Mouse (Mus musculus) MEL-GATA-1-ER (cell line): Measurements from ENCODE around the gene Col4a3bp.
"Not testable (repeated sequence)": the region's sequence is repeated elsewhere in the genome, so short reads cannot be mapped to it uniquely, and the experiment has no call there.

Experiments
- DNase-seq: peaks from one replicate; pipeline ENCODE4 v3.0.0-alpha.2; 2012; ENCODE audit warnings: low read depth; ENCODE audit errors: extremely low read depth

Col4a3bp gene

DNA sequence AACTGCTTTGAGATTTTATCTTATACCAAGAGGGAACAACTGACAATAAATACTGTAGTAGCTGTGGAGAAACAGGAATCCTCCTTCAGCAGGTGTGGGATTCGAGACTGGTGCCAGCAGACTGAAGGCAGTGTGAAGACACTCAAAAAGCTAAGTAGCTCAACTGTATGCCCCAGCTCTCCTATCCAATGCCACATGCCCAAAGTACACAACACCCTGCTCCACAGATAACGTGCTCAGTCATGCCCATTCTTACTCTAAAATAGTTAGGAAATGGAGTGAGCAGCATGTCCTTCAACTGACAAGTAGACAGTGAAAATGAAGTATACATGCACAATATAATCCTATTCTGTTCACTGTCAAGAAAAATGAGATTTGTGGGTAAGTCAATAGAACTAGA is 101.8 kb downstream of the Col4a3bp start:
- no peak for DNase-seq

DNA sequence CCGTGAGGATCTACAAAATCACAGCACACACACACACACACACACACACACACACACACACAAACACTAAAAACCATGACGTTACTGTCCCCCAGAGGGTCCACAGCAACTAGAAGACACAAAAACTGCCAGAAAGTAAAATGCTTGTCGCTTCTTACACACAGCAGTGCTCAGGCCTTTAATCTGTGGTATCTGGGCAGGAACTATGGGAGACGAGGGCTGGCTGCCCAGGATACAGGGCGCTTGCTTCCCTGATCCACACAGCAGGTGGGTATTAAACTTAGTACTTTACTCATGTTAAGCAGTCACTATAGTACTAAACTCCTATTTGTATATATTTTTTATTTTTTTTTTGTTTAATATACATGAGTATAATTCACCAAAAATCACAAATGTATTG is 103.4 kb downstream of the Col4a3bp start:
- no peak for DNase-seq

DNA sequence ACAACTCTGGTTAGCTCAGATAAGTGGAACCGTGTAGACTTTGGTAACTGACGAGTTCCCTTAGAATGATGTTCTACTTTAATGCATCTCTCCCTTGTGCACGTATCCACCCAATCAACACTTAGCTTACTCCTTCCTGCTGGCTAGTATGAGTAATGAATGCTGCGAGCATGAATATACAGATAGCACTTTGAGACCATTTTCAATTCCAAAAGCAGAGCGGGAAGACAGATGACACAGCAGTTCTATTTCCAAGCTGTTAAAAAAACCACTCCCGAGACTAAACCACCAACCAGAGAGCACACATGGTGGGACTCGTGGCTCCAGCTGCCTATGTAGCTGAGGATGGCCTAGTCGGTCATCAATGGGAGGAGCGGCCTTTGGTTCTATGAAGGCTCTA is 110.6 kb downstream of the Col4a3bp start:
- no peak for DNase-seq

DNA sequence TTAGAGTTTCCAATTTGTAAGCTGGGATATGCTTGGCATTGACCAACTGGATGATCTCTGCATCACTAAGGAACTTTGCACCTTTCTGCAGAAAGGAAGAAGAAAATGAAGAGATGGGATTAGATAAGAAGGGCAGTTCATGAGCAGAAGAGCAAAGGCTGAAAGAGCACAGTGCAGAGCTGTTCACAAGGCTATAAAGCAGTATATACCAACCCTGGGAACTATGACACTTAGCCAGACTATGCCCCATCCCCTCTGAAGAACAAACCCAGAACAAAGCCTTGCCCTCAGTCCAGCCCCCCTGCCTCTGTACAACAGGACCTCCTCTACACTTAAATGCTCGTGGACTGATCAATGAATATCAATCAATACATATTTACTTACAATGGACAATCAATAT is 114.3 kb downstream of the Col4a3bp start:
- DNase-seq, result no peak

DNA sequence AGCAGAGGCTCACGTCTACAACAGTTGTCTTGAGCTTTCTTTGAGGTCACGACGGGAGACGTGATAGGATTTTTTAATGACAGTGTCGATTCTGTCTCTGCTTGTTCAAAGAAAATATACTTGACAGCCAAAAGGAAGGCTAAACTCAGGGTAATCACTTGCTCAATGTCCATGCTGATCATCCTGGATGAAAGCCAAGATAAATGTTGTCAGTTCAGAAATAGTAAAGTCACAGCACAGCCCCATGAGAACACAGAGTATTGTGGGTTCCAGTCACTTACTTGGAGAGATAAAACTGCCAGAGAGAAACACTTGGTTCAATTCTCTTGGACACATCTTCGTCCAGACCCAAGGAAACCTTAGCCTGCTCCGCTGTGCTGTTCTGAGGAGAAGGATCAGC is 116.5 kb downstream of the Col4a3bp start:
- DNase-seq, result no peak

DNA sequence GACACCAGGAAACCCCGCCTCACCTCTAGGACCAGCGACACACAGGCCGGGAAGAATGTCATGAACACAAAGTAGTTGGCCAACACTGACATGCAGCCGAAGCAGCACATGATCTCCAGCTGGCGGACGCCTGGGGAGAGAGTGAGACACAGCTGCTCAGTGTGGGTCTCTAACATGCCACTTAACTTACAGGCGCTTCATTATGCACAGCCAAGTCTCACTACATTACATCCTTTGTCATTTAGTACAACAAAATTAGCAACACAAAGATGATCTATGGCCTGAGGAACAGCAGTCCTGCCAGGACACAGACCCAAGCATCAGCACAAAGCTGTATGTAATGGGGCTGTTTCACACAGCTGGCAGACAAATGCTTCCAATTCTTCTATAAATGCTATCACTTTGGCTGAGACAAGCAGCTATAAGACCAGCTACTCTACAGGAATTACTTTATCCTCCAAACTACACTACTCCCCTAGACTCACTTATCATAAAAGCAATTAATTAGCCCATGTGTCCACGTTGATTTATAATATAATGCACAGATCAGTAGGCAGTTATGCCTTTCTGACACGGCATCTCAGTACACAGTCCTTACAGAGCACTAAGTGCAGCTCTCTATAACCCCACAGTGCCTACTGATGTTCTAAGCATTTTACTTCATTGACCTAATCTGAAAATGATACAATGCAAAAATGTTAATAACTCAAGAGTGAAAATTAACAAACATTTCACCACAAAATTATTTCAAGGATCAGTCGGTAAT is 117.9 kb downstream of the Col4a3bp start:
- DNase-seq, result no peak

DNA sequence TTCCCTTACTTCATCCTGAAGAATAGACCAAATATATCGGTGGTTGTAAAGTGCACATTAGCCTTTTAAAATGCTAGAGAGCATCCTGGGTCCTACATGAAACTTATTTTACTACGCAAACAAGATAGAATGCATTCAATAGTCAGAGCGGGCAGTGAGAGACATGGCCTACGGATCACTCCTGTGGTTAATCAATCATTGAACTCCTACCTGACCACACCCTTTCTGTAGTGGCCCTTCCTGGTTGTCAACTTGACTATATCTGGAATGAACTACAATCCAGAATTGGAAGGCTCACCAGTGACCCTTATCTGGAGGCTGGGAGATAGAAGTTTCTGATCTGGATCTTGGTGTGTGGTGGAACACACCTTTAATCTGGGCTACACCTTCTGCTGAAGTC is 120.7 kb downstream of the Col4a3bp start:
- DNase-seq, result not testable (repeated sequence)

DNA sequence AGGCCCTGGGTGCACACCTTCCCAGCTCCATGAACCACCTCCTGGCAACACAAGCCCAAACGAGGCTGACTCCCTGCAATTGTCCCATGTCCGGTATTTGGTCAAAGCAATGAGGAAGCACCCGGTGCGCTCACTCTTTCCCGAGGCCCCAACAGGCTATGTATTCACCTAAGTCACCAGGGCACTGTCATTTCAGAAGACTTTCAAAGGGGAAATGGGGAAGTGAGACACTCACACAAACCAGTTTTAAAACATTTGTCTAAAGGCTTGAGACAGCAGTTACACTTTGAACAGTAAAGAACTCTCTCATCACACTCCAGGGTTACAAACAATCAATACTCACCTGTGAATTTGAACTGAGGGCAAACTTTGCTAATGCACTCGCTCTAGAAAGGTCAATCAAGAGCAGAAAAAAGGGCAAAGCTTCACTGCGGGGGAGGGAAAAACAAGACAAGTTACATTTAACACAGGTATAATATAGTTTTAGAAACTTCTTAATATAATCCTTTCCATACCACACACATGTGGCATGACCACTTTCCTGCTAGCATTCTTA is 122.1 kb downstream of the Col4a3bp start:
- no peak for DNase-seq

DNA sequence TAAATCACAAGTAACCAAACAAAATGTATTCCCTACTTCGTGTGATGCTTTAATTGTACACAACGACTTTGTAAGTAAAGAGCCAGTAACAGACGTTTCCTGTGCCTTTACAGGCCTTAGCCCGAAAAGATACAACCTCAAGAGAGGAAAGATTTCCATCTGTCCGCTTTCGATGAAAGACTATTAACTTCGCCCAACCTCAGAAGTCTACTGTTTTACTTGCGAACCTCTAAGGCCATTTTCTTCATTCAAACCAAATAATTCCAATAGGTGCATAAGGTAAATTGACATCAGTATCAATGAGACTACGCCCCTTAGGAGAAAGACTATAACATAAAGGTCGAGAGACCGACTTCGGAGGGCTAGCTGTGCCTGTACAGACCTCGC is 127.6 kb downstream of the Col4a3bp start:
- DNase-seq, result no peak

DNA sequence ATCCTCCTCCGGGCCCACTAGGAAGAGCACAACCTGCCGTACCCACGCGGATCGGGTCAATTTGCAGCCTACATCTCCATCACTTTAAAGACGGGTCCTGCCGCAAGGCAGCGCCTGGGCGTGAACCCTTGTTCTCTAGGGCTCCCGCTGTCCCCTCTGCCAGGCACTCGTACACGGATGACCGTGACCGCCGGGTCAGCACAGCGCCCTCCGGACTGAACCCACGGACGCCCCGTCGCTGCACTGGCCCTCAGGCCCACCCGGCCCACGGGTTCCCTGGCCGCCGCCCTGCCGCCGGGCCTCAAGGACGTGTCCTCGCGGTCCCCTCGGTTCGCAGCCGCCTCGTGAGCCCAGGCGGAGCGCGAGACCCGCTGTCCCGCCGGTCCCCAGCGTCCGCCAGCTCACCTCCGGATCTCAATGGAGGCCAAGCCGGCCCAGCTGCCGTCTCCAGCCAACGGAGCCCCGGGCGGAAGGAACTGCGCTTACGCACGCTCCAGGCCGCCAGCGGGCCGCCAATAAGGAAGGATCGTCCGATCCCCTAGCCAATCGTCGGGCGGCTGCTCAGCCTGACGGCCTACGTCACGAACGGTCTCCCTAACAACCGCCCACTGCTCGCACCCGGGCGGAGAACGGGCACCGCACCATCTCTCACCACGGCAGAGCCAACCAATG is 128.1 kb downstream of the Col4a3bp start, which contains the start of gene Hmgcr:
Gene Hmgcr, minus strand, starts transcription at position 531 of the 672 bp plus-strand sequence.
- peak; percentile 92 for DNase-seq

DNA sequence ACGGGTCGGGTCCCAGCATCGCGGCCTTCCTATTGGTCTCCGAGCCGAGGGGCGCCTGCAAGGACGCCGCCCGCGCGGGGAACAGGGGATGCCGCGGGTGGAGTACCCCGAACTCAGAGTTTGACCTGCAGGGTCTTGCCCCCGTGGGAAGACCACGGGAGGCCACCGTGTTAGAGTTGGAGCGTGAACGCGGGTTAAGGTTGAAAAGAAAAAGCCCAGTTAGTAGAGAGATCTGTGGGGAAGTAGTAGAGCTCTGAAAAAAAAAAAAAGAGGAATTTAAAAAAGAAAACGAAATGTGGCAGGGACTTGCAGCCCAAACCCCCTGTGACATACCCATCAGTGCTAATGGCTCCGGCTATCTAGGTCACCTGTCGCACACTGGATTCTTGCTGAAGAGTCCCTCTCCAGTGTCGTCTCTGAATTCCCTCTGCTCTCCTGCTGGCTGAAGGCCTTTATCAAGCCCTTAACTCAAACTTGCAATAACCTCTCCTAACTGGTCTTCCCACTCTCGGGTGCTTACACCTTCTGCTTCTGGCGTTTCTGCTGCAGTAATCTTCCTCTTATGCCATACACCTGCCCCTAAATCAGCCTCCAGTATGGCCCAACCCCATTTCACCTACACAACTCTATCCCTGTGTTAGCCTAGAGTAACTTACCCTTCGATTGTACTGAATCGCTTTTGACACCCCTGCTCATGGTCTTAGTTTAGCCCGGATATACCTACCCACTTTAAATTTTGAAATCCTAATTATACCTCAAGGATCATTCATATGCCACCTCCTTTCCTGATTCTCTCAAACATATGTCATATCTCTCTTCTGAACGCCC is 128.9 kb downstream of the Col4a3bp start:
- peak; percentile 65 for DNase-seq

DNA sequence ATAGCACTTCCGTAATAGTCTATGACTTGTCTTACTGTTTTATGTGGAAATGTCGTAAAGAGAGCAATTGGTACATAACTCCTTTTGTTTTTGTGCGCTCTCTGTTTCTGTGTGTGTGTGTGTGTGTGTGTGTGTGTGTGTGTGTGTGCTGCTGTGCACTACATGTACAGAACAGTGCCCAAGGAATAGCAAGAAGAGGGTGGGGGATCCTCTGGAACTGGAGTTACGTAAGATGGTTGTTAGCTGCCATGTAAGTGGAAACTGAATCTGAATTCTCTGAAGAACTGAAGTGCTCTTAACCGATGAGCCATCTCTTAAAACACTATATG is 129.5 kb downstream of the Col4a3bp start:
- peak; percentile 31 for DNase-seq

DNA sequence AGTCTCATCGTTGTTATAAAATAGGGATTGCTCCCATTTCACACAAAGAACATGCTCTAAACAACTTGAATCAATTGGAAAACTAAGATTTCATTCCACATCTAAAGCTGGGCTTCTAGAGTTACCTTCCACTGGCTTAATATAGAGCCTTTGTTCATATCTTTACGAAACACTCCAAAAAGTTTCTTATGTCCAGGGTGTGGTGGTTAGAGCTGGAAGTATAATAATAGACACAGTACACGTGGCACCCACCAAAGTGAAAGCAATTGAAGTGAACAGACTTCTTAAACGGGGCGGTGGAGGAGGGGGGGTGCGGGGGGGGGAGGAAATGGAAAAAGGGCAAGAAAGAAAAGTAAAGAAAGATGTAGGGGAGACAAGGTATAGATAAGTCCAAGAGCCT is 129.9 kb downstream of the Col4a3bp start:
- no peak for DNase-seq

DNA sequence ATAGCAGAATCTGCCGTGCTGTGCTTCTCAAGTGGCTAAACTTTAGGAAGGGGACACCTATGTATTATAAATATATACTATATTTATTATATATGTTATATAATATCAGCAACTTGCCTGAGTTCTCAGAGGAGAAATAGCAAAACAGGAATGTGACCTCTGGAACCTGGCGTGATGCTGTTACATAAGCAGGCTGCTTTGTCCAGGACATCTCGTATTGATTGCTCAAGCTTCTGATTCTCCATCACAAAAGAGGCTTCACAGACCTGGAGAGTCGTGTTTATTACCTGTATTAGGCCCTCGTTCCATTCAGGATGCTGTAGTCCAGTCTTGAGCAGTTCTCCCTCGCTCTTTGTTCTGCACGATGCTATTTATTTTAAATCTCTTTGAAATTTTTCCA is 131.4 kb downstream of the Col4a3bp start:
- DNase-seq, result no peak

DNA sequence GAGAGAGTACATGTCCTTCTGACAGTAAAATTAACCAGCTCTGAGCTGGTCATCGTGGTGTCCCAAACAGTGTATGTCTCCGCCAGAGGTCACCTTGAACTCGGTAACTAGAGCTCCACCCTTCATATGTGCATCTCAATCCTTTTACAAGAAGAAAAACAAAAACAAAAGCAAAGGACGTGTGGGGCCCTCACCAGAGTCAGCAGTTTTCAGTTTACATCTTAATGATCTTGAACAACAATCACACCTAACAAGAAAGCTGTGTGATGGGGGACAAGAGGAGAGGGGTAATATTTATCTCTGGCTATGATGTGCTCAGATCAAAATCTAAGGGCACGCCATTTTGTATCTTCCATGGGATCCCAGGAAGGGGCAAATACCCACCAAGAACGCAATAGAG is 133.3 kb downstream of the Col4a3bp start:
- no peak for DNase-seq

DNA sequence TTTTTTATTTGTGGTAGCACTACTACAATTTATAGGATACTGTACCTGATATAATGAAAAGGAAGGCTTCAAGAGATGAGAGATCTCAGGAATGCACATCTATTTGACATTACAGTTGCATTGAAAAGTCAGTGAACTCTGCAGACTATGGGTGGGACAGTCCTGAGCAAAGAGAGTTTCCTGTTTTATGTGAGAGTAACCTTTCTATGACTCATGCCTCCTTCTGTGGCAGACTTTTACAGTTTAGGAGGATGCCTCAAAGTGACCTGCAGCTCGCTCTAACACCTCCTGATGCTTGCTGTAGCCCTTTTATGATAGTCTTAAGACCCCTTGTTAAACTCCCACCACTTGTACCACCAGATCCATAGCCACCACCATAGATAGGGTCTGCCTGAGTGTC is 134.7 kb downstream of the Col4a3bp start:
- no peak for DNase-seq

DNA sequence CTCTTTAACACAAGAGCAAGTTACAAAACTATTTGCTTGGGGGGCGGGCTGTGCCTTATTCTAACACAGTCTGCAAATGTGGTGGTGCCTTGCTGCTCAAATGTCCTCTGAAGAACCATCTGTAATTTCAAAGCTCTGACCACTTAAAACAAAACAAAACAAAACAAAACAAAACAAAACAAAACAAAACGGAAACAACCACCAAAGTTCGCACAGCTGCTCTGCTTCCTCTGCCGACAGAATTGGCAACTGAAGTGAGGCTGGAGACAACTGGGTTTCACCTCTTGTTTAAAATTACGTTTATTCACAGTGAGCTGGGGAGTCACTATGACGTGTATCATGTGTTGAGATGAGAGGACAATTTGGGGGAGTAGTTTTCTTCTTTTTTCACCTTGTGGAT is 136.2 kb downstream of the Col4a3bp start:
- DNase-seq, result no peak

DNA sequence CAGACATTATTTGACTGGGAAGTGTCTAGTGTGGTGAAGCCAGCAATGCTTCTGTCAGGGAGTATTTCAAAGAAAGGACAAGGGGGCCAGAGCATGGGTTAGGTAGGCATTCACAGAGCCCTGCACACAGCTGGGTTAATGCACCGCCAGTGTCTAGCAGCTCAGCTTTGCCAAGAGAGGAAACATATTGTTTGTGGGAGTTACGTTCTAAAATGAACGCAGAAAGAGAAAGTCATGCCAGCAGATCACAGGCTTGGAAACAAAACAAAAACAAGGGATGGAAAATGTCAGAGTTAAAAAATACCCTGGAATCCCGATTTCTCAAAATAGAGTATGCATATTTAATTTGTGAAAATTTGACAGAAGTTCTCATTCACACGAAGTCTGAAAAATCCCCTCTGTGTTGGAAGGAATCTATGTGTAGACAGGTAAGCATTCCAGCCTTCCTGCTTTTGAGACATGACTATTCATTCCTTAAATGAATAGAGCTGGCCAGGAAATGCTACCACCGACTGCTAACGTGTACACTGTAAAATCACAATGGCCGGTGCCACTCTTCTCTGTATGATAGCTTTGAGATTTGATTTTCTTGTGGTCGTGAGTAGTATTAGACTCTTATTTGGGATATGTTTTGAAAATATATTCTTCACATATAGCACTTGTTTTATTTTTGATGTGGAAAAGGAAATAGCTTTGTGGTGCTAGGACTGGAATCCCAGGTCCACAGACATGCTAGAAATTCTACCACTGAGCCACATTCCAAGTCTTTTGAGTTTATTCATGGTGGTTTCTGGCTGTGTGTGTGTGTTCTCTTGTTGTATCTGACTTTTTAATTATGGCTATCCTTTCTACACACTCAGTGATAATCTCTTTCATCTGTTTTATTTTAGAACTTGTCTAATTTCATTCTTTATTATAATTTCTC is 138.0 kb downstream of the Col4a3bp start:
- no peak for DNase-seq

DNA sequence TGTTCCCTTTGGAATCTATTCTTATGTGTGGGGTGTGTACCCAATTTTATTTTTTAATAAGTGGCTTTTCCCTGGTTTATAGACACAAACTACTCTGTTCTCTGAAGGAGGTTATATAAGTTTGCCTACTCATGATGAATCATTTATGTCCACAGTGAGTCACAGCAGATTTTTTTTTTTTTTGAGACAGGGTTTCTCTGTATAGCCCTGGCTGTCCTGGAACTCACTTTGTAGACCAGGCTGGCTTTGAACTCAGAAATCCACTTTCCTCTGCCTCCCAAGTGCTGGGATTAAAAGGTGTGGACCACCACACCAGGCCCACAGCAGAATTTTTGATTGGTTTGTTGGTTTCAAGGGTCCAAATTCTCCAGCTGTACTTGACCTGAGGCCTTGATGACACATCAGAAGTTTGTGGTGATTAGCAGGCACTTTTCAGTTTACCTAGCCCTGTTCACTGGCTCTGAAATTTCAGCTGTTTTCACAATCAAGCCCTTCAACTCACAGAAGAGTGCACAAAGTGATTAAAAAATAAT is 138.7 kb downstream of the Col4a3bp start:
- DNase-seq, result no peak

DNA sequence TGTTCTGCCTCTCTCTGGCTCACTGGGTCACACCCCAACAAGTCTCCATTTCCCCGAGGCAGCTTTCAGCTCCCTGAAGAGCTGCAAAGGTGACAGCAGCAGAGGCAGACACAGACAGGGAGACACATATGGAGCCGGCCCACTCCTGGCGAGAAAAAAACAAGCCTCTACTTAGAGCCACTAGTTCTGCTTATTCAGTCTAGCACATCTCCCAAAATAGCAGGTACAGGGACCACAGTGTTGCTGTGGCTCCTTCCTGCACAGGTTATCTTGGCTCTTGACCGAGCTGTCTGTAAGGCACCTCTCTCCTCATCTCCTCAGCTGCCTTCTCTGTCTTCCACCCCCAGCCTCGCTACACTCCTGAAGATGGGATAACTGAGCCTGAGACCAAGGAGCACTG is 142.4 kb downstream of the Col4a3bp start:
- DNase-seq, result no peak

DNA sequence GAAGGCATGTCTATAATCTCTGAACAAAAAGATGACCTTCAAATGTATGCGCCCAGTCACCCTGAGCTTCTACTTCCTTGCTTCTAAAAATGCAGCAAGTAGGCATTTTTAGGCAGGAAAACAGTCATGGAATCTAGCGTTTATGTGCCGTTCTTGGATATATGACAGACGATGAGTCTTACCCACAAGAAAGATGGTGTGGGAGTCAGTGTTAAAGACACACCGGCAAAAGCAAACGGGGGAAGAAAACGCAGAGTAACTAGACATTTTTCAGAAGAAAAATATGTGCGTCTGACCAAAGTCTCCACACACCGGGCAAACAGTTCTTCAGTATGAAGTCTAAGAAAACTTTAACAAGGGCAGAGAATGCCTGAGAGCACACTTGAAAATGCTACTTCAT is 144.8 kb downstream of the Col4a3bp start:
- DNase-seq, result no peak
